Mouse (Mus musculus) midbrain, embryonic 10.5 days (tissue): ENCODE measurements around the gene Hc. TPM values are rescaled to one million over a fixed set of nuclear protein-coding genes. Genes with fewer than 3 reads are reported as not detected.

Source experiments
- DNase-seq: peaks from one replicate; pipeline ENCODE4 v3.0.0-alpha.2; 2017; ENCODE audit warnings: low spot score
- H3K27ac ChIP-seq: fragments of 300-500 bp; sonication (generic); replicated peaks from 2 replicates; pipeline ENCODE4 v1.5.1; 2016; ENCODE audit warnings: mild to moderate bottlenecking
- H3K27me3 ChIP-seq: fragments of 300-500 bp; sonication (generic); 2 replicates; pipeline ENCODE4 v1.6.1; 2016; ENCODE audit warnings: low read depth, mild to moderate bottlenecking; ENCODE audit not compliant: poor library complexity, severe bottlenecking
- H3K36me3 ChIP-seq: fragments of 300-500 bp; sonication (generic); 2 replicates; pipeline ENCODE4 v1.6.1; 2016; ENCODE audit warnings: mild to moderate bottlenecking, moderate library complexity
- H3K4me1 ChIP-seq: fragments of 300-500 bp; sonication (generic); 2 replicates; pipeline ENCODE4 v1.6.1; 2016
- H3K4me3 ChIP-seq: fragments of 300-500 bp; sonication (generic); 2 replicates; pipeline ENCODE4 v1.5.1; 2016; ENCODE audit warnings: mild to moderate bottlenecking, moderate library complexity
- H3K9me3 ChIP-seq: fragments of 300-500 bp; sonication (generic); replicated peaks from 2 replicates; pipeline ENCODE4 v1.6.1; 2016; ENCODE audit warnings: mild to moderate bottlenecking
- WGBS: fragments of 180-500 bp; shearing (Covaris S2); methylation state at CpG from one replicate; pipeline ENCODE4 v1.1.7; 2016; 5-methylcytosine and 5-hydroxymethylcytosine counted together
- polyA plus RNA-seq: library from polyadenylated mRNA; unstranded; fragments of >200 nt; fragmentation: Nextera tagmentation; extraction: Ambion mirVana; gene quantifications from 2 replicates; pipeline ENCODE4 v1.2.1, GENCODE M21; 2016

The Hc gene
- polyA plus RNA-seq, 1 experiment from 2014 or later: 0.99 TPM

- H3K27me3 ChIP-seq: peaks cover 4% of the 10 kb centered on the region
- H3K9me3 ChIP-seq: no peaks in the 10 kb centered on the region
- H3K36me3 ChIP-seq: no peaks in the 10 kb centered on the region
- H3K27ac ChIP-seq: no peak overlapping the region
- peaks cover 27% of the 10 kb centered on the region for H3K4me1 ChIP-seq
- H3K4me3 ChIP-seq: no peak overlapping the region
- 86% methylated on average over 8 of the region's 8 CpGs for WGBS
- DNase-seq: no peak
These were observed 94.8 kb downstream of the Hc start for GRCm38 (mm10) chr2:34966243-34966934.

DNA sequence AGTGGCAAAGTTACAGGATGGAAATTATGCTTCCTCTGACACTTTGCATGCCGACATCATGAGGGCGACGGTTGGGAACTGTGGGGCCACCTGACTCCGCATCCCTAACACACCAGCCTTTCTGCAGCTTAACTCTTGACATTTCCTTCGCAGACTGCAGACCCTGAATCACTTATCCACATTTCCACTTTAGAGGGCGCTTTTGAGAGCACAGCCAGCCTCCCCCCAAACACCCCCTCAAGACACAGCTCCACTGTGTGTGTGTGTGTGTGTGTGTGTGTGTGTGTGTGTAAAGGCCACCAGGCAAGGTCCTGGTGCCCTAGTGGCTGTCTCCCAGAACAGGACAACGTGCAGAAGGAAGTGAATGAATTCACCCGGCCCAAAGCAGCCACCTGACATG is 95.4 kb downstream of the Hc start:
- H3K9me3 ChIP-seq: no peaks in the 10 kb centered on the region
- no peaks in the 10 kb centered on the region for H3K36me3 ChIP-seq
- peaks cover 29% of the 10 kb centered on the region for H3K4me1 ChIP-seq
- H3K27ac ChIP-seq: no peak overlapping the region
- H3K4me3 ChIP-seq: no peak overlapping the region
- WGBS: 71% methylated on average over 8 of the region's 8 CpGs
- peaks cover 10% of the 10 kb centered on the region for H3K27me3 ChIP-seq
- no peak for DNase-seq

GRCm38 (mm10) chr2:34965293-34965692 is 95.9 kb downstream of the Hc start:
- H3K9me3 ChIP-seq: no peaks in the 10 kb centered on the region
- no peak overlapping the region for H3K4me3 ChIP-seq
- H3K4me1 ChIP-seq: peaks cover 29% of the 10 kb centered on the region
- H3K27me3 ChIP-seq: peaks cover 14% of the 10 kb centered on the region
- DNase-seq: peak; percentile 32
- H3K36me3 ChIP-seq: no peaks in the 10 kb centered on the region
- 50% methylated on average over 9 of the region's 9 CpGs for WGBS
- H3K27ac ChIP-seq: no peak overlapping the region

DNA sequence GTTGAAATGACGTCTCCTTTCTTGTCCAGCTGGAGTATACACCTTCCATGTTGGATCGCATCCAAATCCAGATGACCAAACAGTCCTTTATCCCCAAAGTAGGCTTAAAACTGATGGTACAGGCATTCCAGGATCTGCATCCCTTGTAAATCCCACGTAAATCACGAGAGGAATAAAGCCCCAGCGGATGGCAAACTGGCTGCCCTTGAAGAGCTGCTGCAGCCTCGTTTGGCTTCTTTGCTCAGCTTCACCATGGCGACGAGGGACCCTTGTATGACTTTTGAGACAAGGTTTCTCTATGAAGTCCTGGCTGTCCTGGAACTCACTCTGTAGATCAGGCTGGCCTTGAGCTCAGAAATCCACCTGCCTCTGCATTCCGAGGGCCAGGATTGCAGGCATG is 96.6 kb downstream of the Hc start:
- no peaks in the 10 kb centered on the region for H3K36me3 ChIP-seq
- peaks cover 14% of the 10 kb centered on the region for H3K27me3 ChIP-seq
- no peak for DNase-seq
- H3K4me3 ChIP-seq: no peak overlapping the region
- no peaks in the 10 kb centered on the region for H3K9me3 ChIP-seq
- no peak overlapping the region for H3K27ac ChIP-seq
- 75% methylated on average over 9 of the region's 9 CpGs for WGBS
- peaks cover 29% of the 10 kb centered on the region for H3K4me1 ChIP-seq

DNA sequence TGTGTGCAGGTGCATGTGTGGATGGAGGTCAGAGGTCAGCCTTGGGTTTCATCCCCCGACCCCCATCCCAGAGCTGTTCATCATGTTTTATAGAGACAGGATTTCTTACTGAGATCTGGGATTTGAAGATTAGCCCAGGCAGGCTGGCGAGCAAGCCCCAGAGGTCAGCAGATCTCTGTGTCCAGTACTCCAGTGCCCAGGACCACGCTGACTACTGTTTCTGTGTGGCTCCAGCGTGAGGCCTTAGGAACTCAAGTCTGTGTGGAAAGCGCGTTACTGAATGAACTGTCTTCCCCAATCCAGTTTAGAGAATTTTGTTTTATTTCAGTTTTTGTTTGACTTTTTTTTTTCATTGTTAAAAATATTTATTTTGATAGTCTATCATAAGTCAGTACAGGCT is 97.0 kb downstream of the Hc start:
- Histone ChIP-seq H3K4me3 (no peak overlapping the region), H3K27me3 (peaks cover 14% of the 10 kb centered on the region), H3K27ac (no peak overlapping the region), H3K36me3 (no peaks in the 10 kb centered on the region), H3K9me3 (no peaks in the 10 kb centered on the region), H3K4me1 (peaks cover 29% of the 10 kb centered on the region)
- 86% methylated on average over 6 of the region's 6 CpGs for WGBS
- no peak for DNase-seq

DNA sequence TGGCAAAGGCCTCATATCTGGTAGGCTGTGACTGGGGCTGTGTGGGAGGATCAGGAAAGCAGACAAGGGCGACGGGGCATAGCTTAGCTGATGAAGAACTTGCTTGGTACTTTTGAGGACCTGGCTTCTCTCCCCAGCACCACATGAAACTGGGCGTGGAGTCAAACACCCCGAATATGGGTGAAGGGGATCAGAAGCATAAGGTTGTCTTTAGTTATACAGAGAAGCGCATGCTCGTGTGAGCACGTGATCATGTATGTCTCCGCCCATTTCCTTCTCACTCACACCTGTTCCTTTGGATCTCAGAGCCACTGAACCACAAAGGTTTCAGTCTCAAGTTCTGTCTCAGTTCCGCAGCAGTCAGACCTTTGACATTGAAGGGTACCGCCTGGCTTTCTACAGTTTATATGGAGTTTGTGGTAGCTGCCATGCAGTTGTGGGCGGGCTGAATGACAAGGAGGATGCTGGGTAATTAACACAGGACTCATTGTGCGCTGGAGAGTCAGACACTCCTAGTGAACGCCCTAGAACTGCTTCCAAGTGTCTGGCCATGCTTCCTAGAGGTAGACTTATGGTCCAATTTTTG is 97.8 kb downstream of the Hc start:
- Histone ChIP-seq H3K4me3 (no peak overlapping the region), H3K4me1 (peaks cover 29% of the 10 kb centered on the region), H3K36me3 (no peaks in the 10 kb centered on the region), H3K9me3 (no peaks in the 10 kb centered on the region), H3K27me3 (peaks cover 14% of the 10 kb centered on the region), H3K27ac (no peak overlapping the region)
- WGBS: 85% methylated on average over 13 of the region's 13 CpGs
- no peak for DNase-seq

DNA sequence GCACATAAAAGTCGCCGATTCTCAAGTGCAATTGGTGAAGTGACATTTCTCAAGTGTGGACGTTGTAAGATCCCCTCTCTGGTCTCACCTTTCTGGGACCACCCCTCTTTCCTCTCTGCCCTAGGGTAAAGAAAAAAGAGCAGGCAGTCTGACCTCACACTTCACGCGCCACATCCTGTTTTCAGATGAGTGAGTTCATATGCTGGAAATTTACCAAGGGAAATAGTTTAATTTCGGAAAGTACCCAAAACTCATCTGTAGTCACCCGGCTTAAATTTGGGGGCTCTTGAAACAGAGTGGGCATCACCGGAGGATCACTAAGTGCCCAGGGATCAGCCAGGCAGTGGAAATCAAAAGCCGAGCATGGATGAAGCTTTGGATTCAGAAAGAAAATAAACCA is 98.3 kb downstream of the Hc start:
- 88% methylated on average over 9 of the region's 9 CpGs for WGBS
- H3K27me3 ChIP-seq: peaks cover 14% of the 10 kb centered on the region
- H3K9me3 ChIP-seq: no peaks in the 10 kb centered on the region
- no peak overlapping the region for H3K4me3 ChIP-seq
- no peak overlapping the region for H3K27ac ChIP-seq
- no peaks in the 10 kb centered on the region for H3K36me3 ChIP-seq
- DNase-seq: no peak
- peaks cover 29% of the 10 kb centered on the region for H3K4me1 ChIP-seq

- WGBS: 81% methylated on average over 2 of the region's 2 CpGs
- Histone ChIP-seq H3K9me3 (no peaks in the 10 kb centered on the region), H3K27ac (no peak overlapping the region), H3K27me3 (peaks cover 14% of the 10 kb centered on the region), H3K4me1 (peaks cover 29% of the 10 kb centered on the region), H3K4me3 (no peak overlapping the region), H3K36me3 (no peaks in the 10 kb centered on the region)
- DNase-seq: no peak
These were observed 99.0 kb downstream of the Hc start for GRCm38 (mm10) chr2:34962211-34962610.

GRCm38 (mm10) chr2:34961481-34962036 is 99.7 kb downstream of the Hc start, which contains the start of gene Traf1:
Gene Traf1 (minus strand): TSS chr2:34961772.
- WGBS: 24% methylated on average over 20 of the region's 20 CpGs
- Histone ChIP-seq H3K36me3 (no peaks in the 10 kb centered on the region), H3K4me1 (peaks cover 29% of the 10 kb centered on the region), H3K9me3 (no peaks in the 10 kb centered on the region), H3K4me3 (peak within 1 kb of the TSS; percentile 34), H3K27ac (peak within 1 kb of the TSS; percentile 67; the same call in 1 of the 2 replicates), H3K27me3 (peaks cover 14% of the 10 kb centered on the region)
- no peak for DNase-seq

- DNase-seq: no peak
- Histone ChIP-seq H3K9me3 (no peaks in the 10 kb centered on the region), H3K4me1 (peaks cover 28% of the 10 kb centered on the region), H3K36me3 (no peaks in the 10 kb centered on the region), H3K27ac (no peak overlapping the region; the same call in 1 of the 2 replicates), H3K4me3 (peak overlapping the region; percentile 34; the same call in 1 of the 2 replicates), H3K27me3 (peaks cover 14% of the 10 kb centered on the region)
- 78% methylated on average over 6 of the region's 6 CpGs for WGBS
These were observed 100.3 kb downstream of the Hc start for GRCm38 (mm10) chr2:34960966-34961365.

- Histone ChIP-seq H3K27ac (no peak overlapping the region), H3K9me3 (no peaks in the 10 kb centered on the region), H3K36me3 (no peaks in the 10 kb centered on the region), H3K4me3 (no peak overlapping the region), H3K27me3 (peaks cover 14% of the 10 kb centered on the region), H3K4me1 (peaks cover 23% of the 10 kb centered on the region)
- no peak for DNase-seq
- WGBS: 87% methylated on average over 5 of the region's 5 CpGs
These were observed 100.8 kb downstream of the Hc start for GRCm38 (mm10) chr2:34960466-34960865.

DNA sequence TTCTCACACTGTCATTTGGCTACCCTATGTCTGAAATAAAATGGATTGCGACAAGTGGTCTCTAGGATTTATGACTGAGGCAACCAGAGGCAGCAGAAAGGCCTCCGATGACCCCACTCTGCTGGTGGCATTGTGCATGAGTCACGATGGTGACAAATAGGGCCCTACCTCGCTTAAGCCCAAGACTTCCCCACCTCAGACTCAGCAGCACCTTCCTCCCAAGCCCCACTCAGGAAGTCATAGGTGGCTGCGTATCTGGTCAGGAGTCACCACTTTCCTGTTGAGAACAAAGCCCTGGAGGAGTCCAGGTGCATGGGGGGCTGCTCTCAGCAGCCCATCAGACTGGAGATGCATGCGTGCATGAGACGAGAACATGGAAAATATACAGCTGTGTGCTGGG is 102.7 kb downstream of the Hc start:
- 90% methylated on average over 7 of the region's 7 CpGs for WGBS
- H3K4me3 ChIP-seq: no peak overlapping the region
- no peak overlapping the region for H3K27ac ChIP-seq
- H3K9me3 ChIP-seq: no peaks in the 10 kb centered on the region
- H3K36me3 ChIP-seq: no peaks in the 10 kb centered on the region
- DNase-seq: no peak
- H3K27me3 ChIP-seq: peaks cover 14% of the 10 kb centered on the region
- peaks cover 6% of the 10 kb centered on the region for H3K4me1 ChIP-seq

GRCm38 (mm10) chr2:34958036-34958435 is 103.2 kb downstream of the Hc start:
- WGBS: 80% methylated on average over 7 of the region's 7 CpGs
- no peaks in the 10 kb centered on the region for H3K36me3 ChIP-seq
- no peaks in the 10 kb centered on the region for H3K9me3 ChIP-seq
- peaks cover 14% of the 10 kb centered on the region for H3K27me3 ChIP-seq
- no peak for DNase-seq
- H3K4me3 ChIP-seq: no peak overlapping the region
- no peak overlapping the region for H3K27ac ChIP-seq
- peaks cover 5% of the 10 kb centered on the region for H3K4me1 ChIP-seq
